Comparison of ENCODE assay signal across 8 mouse cellular contexts in genomic region chr19:30295263-30295704, GRCm38 (mm10).
DNase-seq lines count a peak whose midpoint lies in the region; ATAC-seq lines count a peak whose summit lies in the region.

No protein-coding gene starts in this region.

- no peak for ATAC-seq in heart, embryonic 16.5 days (replicated peaks; ENCODE audit: extremely low read depth, insufficient read depth, low FRiP score)
- peak; percentile 24; the same call in 1 of the 2 replicates for ATAC-seq in hindbrain, embryonic 13.5 days (ENCODE audit: low FRiP score)
- no peak for ATAC-seq in cerebellum, adult (ENCODE audit: insufficient number of reproducible peaks, low FRiP score, low TSS enrichment)

- WGBS in heart, embryonic 16.5 days, result 36% methylated on average over 15 of the region's 15 CpGs
- 35% methylated on average over 15 of the region's 15 CpGs for WGBS in hindbrain, embryonic 13.5 days

- H3K9me3 ChIP-seq in heart, embryonic 16.5 days (replicated peaks; ENCODE audit: control insufficient read depth, low read length), result no peaks in the 10 kb centered on the region
- no peaks in the 10 kb centered on the region for H3K9me3 ChIP-seq in hindbrain, embryonic 13.5 days

- H3K4me3 ChIP-seq in heart, embryonic 16.5 days (ENCODE audit: low read length), result peak overlapping the region; percentile 15; the same call in 1 of the 2 replicates
- no peak overlapping the region for H3K4me3 ChIP-seq in hindbrain, embryonic 13.5 days

- H3K9ac ChIP-seq in heart, embryonic 16.5 days (ENCODE audit: low read length), result no peak overlapping the region
- no peak overlapping the region for H3K9ac ChIP-seq in hindbrain, embryonic 13.5 days

- H3K36me3 ChIP-seq in heart, embryonic 16.5 days (ENCODE audit: control insufficient read depth, insufficient read depth), result no peaks in the 10 kb centered on the region
- H3K36me3 ChIP-seq in hindbrain, embryonic 13.5 days, result no peaks in the 10 kb centered on the region

- no peaks in the 10 kb centered on the region for H3K4me1 ChIP-seq in heart, embryonic 16.5 days (ENCODE audit: control insufficient read depth, insufficient read depth, low read length)
- 0 out of 2 replicates have a peak, but pooled peaks cover 3% of the 10 kb centered on the region for H3K4me1 ChIP-seq in hindbrain, embryonic 13.5 days (replicated peaks)

- H3K4me2 ChIP-seq in heart, embryonic 16.5 days (ENCODE audit: low read depth, low read length), result peak overlapping the region; percentile 55
- peak overlapping the region; percentile 33 for H3K4me2 ChIP-seq in hindbrain, embryonic 13.5 days

- H3K27ac ChIP-seq in heart, embryonic 16.5 days (ENCODE audit: low read length), result no peak overlapping the region
- peak overlapping the region; percentile 14; the same call in 1 of the 2 replicates for H3K27ac ChIP-seq in hindbrain, embryonic 13.5 days

- DNase-seq in heart, adult 11 months, result no peak
- peak; percentile 26 for DNase-seq in brain, embryonic 18.5 days (ENCODE audit: low read depth, low spot score)
- peak; percentile 19 to 59 for DNase-seq in layer of hippocampus, postnatal 25 days (ENCODE audit: extremely low spot score in 1 of 2, low spot score in 1 of 2)
- peak; percentile 22 for DNase-seq in retina, adult 2 months (ENCODE audit: low read depth, low spot score)
- no peak for DNase-seq in ovary, postnatal 36 days (ENCODE audit: low spot score)

- H3K27me3 ChIP-seq in heart, embryonic 16.5 days (ENCODE audit: control insufficient read depth, insufficient read depth, low read length), result no peaks in the 10 kb centered on the region; the same call in 1 of the 2 replicates
- no peaks in the 10 kb centered on the region for H3K27me3 ChIP-seq in hindbrain, embryonic 13.5 days

Comparison
In these comparisons a context has a peak if more than half of its experiments do, and no peak if none do; other contexts are left out.
1. DNase-seq: peak in brain, embryonic 18.5 days (single experiment), layer of hippocampus, postnatal 25 days (2 of 2) and retina, adult 2 months (single experiment); none in heart, adult 11 months (single experiment) and ovary, postnatal 36 days (single experiment).